Mouse (Mus musculus): ENCODE data around the gene Anxa4.

DNA sequence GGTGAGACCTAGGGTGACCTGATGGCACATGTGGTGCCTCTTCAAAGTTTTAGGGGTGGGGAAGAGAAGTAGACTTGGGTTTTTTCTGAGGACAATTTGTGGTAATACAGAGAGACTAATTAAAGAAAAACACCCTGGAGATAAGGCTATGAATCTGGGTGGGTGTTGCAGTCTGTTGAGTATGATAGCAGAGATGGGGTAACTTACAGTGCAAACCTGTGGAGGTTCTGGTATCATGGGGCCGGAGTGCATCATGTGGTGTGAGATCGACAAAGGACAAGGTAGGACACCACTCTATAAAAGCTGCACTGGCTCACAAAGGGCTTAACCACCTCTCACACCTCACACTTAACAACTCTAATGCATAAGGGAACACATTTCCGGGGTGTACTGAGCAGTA lies 103.7 kb downstream of the Anxa4 start:
- no peak for TF ChIP-seq GATA1 (IDR thresholded peaks at IDR 0.05; ENCODE audit: borderline replicate concordance, low read length)
- TF ChIP-seq FLI1 (IDR thresholded peaks at IDR 0.05; ENCODE audit: low read length), result no peak

Measured in megakaryocyte, embryonic 14.5 days (primary cell).